Mouse (Mus musculus) thymus, adult 2 months (tissue): ENCODE measurements around the gene Morn5.

Experiments used
- CTCF ChIP-seq: fragments of 200-500 bp; IDR thresholded peaks from 2 replicates; pipeline ENCODE4 v1.5.1; 2012; ENCODE audit warnings: mild to moderate bottlenecking, control low read depth, low read length, moderate library complexity, borderline replicate concordance; ENCODE audit not compliant: control insufficient read depth, poor library complexity, insufficient read depth; ENCODE audit errors: extremely low read depth
- POLR2A ChIP-seq: fragments of 200-500 bp; IDR thresholded peaks from 2 replicates; pipeline ENCODE4 v1.6.1; 2012; ENCODE audit warnings: mild to moderate bottlenecking, low read length, control low read depth, moderate library complexity; ENCODE audit not compliant: control insufficient read depth, poor library complexity, insufficient read depth; ENCODE audit errors: extremely low read depth

- TF ChIP-seq CTCF (no peak), POLR2A (no peak)
Observed at GRCm38 (mm10) chr2:36129051-36129450, 79.8 kb downstream of the Morn5 start.
